Mouse (Mus musculus): ENCODE measurements around the gene Rnf34. TPM values are rescaled to one million over a fixed set of nuclear protein-coding genes. Genes with fewer than 3 reads are reported as not detected.

The Rnf34 gene
- polyA plus RNA-seq (2017; shearing (Covaris generic)): 38.5 TPM

GRCm38 (mm10) chr5:122849521-122850318 is at the start of gene Rnf34:
Gene Rnf34 (plus strand): TSS chr5:122850048.

DNA sequence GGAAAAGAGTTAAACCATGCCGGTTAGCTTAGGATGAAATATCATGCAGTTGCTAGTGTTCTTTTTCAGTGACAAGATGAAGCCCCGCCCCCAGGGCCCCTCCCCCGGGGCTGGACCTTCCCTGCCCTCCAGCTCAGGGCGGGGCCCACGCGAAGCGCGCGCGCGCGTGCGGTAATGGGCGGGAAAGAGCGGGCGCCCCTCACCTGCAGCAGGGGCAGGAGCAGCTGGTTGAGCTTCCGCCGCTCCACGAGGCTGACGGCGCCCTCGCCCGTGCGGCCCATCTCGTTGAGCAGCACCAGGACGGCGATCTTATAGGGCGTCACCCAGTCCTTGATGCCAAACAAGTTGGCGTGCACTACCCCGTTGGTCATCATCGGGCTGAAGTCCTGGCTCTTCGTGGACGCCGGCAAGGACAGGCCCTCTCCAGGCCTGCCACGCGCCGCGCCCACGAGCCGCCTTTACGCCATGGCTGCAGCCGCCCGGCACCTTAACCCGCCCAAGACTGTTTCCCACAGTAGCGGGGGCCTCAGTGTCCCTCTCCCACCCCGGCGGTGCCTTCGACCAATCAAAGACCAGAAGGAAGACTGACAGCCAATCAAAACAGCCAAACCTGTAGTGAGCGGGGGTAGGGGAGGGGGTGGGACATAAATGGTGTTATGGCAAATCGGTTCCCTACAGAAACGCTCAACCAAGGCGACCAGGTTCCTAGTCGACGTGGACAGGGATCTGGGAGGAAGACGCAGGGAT is 28.9 kb upstream of the Rnf34 start, which contains the start of gene Anapc5:
Gene Anapc5 (minus strand): TSS at position 563 of the 747 bp plus-strand sequence.

Other genes with a start within 250 kb of the Rnf34 start
- gene Ift81, start 235.5 kb upstream of the Rnf34 start, polyA plus RNA-seq (2017; shearing (Covaris generic)): 4.2 TPM
- gene P2rx7, start 206.1 kb upstream of the Rnf34 start, polyA plus RNA-seq (2017; shearing (Covaris generic)): 134 TPM
- gene P2rx4, start 142.5 kb upstream of the Rnf34 start, polyA plus RNA-seq (2017; shearing (Covaris generic)): 63.8 TPM
- gene Camkk2, start 70.6 kb upstream of the Rnf34 start, polyA plus RNA-seq (2017; shearing (Covaris generic)): 23.3 TPM
- gene Anapc5, start 28.7 kb upstream of the Rnf34 start, polyA plus RNA-seq (2017; shearing (Covaris generic)): 279 TPM
- gene Kdm2b, start 139.8 kb downstream of the Rnf34 start, polyA plus RNA-seq (2017; shearing (Covaris generic)): 30.9 TPM
- 122 TPM for gene Orai1, start 165.0 kb downstream of the Rnf34 start, polyA plus RNA-seq (2017; shearing (Covaris generic))
- gene Morn3, start 197.0 kb downstream of the Rnf34 start, polyA plus RNA-seq (2017; shearing (Covaris generic)): 0.60 TPM
- 14.6 TPM for gene Tmem120b, start 218.4 kb downstream of the Rnf34 start, polyA plus RNA-seq (2017; shearing (Covaris generic))

All from CD4-positive, CD25-positive, alpha-beta regulatory T cell (primary cell).